Mouse (Mus musculus) small intestine, adult 10 weeks (tissue): ENCODE results near the gene Slc22a4. TPM values are rescaled to one million over a fixed set of nuclear protein-coding genes. Genes with fewer than 3 reads are reported as not detected.

Experiments used
- polyA plus RNA-seq: library from polyadenylated mRNA; stranded (reverse); fragments of 350-450 nt; fragmentation: Illumina TruSeq; extraction: RNeasy Lipid Tissue Mini Kit (QIAGEN cat#74804); gene quantifications from one replicate; pipeline ENCODE4 v1.2.3, GENCODE M21; 2014; ENCODE audit warnings: low replicate concordance

The Slc22a4 gene
- polyA plus RNA-seq = 15.1 TPM

GRCm38 (mm10) chr11:54028044-54028951, at the start of gene Slc22a4:
Slc22a4 (minus strand) TSS chr11:54028090.

GRCm38 (mm10) chr11:54068520-54069371, 40.9 kb upstream of the Slc22a4 start, which contains the start of gene Pdlim4:
Pdlim4 (minus strand) TSS chr11:54069014.

GRCm38 (mm10) chr11:53979788-53980621, 47.9 kb downstream of the Slc22a4 start, which contains the start of gene Slc22a21:
Slc22a21 (minus strand) TSS chr11:53980332.

Other genes starting within 250 kb of the Slc22a4 start
- gene Gm12216, start 168.8 kb downstream of the Slc22a4 start, polyA plus RNA-seq = not detected
- 54.4 TPM for gene Slc22a5, start 136.4 kb downstream of the Slc22a4 start, polyA plus RNA-seq
- gene Slc22a21, start 47.8 kb downstream of the Slc22a4 start, polyA plus RNA-seq = 13.6 TPM
- not detected for gene Pdlim4, start 40.9 kb upstream of the Slc22a4 start, polyA plus RNA-seq
- 0.63 TPM for gene P4ha2, start 72.0 kb upstream of the Slc22a4 start, polyA plus RNA-seq
- 2.0 TPM for gene Csf2, start 221.6 kb upstream of the Slc22a4 start, polyA plus RNA-seq
- gene Il3, start 239.2 kb upstream of the Slc22a4 start, polyA plus RNA-seq = not detected